In genomic region chr11:20883907-20884306, GRCm38 (mm10) we compare ENCODE assay signal across 23 mouse cellular contexts.
"Had no signal": no experiment of that assay in that cellular context is flagged by ENCODE, and none has a peak within 500 bp of the region (broad histone marks: within the 10 kb centered on the region; RNA-seq: fewer than 3 reads in every experiment).

No protein-coding gene starts in this region.

- H3K27ac ChIP-seq: gastrocnemius, adult 2 months; heart, embryonic 10.5 days; hindbrain, embryonic 10.5 days; hindbrain, embryonic 12.5 days; hindbrain, embryonic 14.5 days; limb, embryonic 13.5 days; limb, embryonic 15.5 days; liver, embryonic 12.5 days; liver, embryonic 14.5 days had no signal

- H3K4me3 ChIP-seq: gastrocnemius, adult 2 months; heart, embryonic 10.5 days; heart, embryonic 12.5 days; hindbrain, embryonic 10.5 days; hindbrain, embryonic 12.5 days; limb, embryonic 13.5 days; limb, embryonic 15.5 days; liver, embryonic 12.5 days had no signal

- H3K27me3 ChIP-seq: heart, embryonic 12.5 days; hindbrain, embryonic 12.5 days; limb, embryonic 13.5 days; limb, embryonic 15.5 days had no signal

- ATAC-seq: forebrain, embryonic 16.5 days; hindbrain, embryonic 16.5 days; inflammation-experienced regulatory T-cells, adult 6 months; liver, embryonic 12.5 days had no signal

- H3K9ac ChIP-seq: heart, embryonic 12.5 days; hindbrain, embryonic 12.5 days; hindbrain, embryonic 14.5 days; limb, embryonic 13.5 days; limb, embryonic 15.5 days; liver, embryonic 12.5 days; liver, embryonic 14.5 days had no signal

- H3K4me1 ChIP-seq: heart, embryonic 10.5 days; hindbrain, embryonic 12.5 days; liver, embryonic 12.5 days had no signal

- H3K9me3 ChIP-seq: heart, embryonic 10.5 days; heart, embryonic 12.5 days; hindbrain, embryonic 10.5 days; hindbrain, embryonic 12.5 days; limb, embryonic 15.5 days; liver, embryonic 12.5 days had no signal

- H3K4me2 ChIP-seq: heart, embryonic 12.5 days; hindbrain, embryonic 12.5 days; hindbrain, embryonic 14.5 days; limb, embryonic 13.5 days; limb, embryonic 15.5 days; liver, embryonic 12.5 days had no signal

- DNase-seq: gastrocnemius, adult 2 months; gastrocnemius, postnatal 10 days; gastrocnemius, postnatal 25 days; heart, adult 18-20 months; heart, postnatal 10 days; heart, postnatal 4 days; kidney, adult 18-20 months; layer of hippocampus, adult 9-11 months; layer of hippocampus, postnatal 36 days; left cerebral cortex, postnatal 4 days; lung, adult 18-20 months had no signal

- H3K36me3 ChIP-seq: heart, embryonic 10.5 days; heart, embryonic 12.5 days; hindbrain, embryonic 10.5 days; hindbrain, embryonic 12.5 days; limb, embryonic 13.5 days; limb, embryonic 15.5 days; liver, embryonic 12.5 days had no signal
